Mouse (Mus musculus) embryonic facial prominence, embryonic 13.5 days (tissue): ENCODE results near the gene Uncx. TPM values are rescaled to one million over a fixed set of nuclear protein-coding genes. Genes with fewer than 3 reads are reported as not detected.
"Not testable (repeated sequence)": the region's sequence is repeated elsewhere in the genome, so short reads cannot be mapped to it uniquely, and the experiment has no call there.

Source experiments
- ATAC-seq: fragments of 200-750 bp; cut with Nextera tagmentation; 2 replicates; pipeline ENCODE4 v1.8.0; 2017; ENCODE audit warnings: low read depth; ENCODE audit not compliant: insufficient number of reproducible peaks, insufficient read depth, low FRiP score, low TSS enrichment
- H3K27ac ChIP-seq: fragments of 300-500 bp; sonication (generic); 2 replicates; pipeline ENCODE4 v1.5.1; 2015; ENCODE audit warnings: moderate library complexity, mild to moderate bottlenecking, inconsistent platforms
- H3K27me3 ChIP-seq: fragments of 300-500 bp; sonication (generic); 2 replicates; pipeline ENCODE4 v1.6.1; 2015; ENCODE audit warnings: mild to moderate bottlenecking, inconsistent platforms
- H3K36me3 ChIP-seq: fragments of 300-500 bp; sonication (generic); 2 replicates; pipeline ENCODE4 v1.6.1; 2015; ENCODE audit warnings: mild to moderate bottlenecking, inconsistent platforms
- H3K4me1 ChIP-seq: fragments of 300-500 bp; sonication (generic); 2 replicates; pipeline ENCODE4 v1.6.1; 2015; ENCODE audit warnings: inconsistent platforms
- H3K4me2 ChIP-seq: fragments of 300-500 bp; sonication (generic); 2 replicates; pipeline ENCODE4 v1.6.1; 2015; ENCODE audit warnings: moderate library complexity, mild to moderate bottlenecking, inconsistent platforms
- H3K4me3 ChIP-seq: fragments of 300-500 bp; sonication (generic); 2 replicates; pipeline ENCODE4 v1.5.1; 2015; ENCODE audit warnings: mild to moderate bottlenecking, inconsistent platforms
- H3K9ac ChIP-seq: fragments of 300-500 bp; sonication (generic); 2 replicates; pipeline ENCODE4 v1.6.1; 2015; ENCODE audit warnings: mild to moderate bottlenecking, inconsistent platforms
- H3K9me3 ChIP-seq: fragments of 300-500 bp; sonication (generic); 2 replicates; pipeline ENCODE4 v1.6.1; 2016; ENCODE audit warnings: inconsistent platforms
- WGBS: fragments of 180-500 bp; shearing (Covaris S2); methylation state at CpG from one replicate; pipeline ENCODE4 v1.1.7; 2015; ENCODE audit warnings: mixed read lengths; 5-methylcytosine and 5-hydroxymethylcytosine counted together
- polyA plus RNA-seq: library from polyadenylated mRNA; unstranded; fragments of >200 nt; fragmentation: Nextera tagmentation; extraction: Ambion mirVana; gene quantifications from 2 replicates; pipeline ENCODE4 v1.2.1, GENCODE M21; 2015

Uncx gene
- polyA plus RNA-seq, 1 experiment from 2014 or later, result 2.3 TPM

DNA sequence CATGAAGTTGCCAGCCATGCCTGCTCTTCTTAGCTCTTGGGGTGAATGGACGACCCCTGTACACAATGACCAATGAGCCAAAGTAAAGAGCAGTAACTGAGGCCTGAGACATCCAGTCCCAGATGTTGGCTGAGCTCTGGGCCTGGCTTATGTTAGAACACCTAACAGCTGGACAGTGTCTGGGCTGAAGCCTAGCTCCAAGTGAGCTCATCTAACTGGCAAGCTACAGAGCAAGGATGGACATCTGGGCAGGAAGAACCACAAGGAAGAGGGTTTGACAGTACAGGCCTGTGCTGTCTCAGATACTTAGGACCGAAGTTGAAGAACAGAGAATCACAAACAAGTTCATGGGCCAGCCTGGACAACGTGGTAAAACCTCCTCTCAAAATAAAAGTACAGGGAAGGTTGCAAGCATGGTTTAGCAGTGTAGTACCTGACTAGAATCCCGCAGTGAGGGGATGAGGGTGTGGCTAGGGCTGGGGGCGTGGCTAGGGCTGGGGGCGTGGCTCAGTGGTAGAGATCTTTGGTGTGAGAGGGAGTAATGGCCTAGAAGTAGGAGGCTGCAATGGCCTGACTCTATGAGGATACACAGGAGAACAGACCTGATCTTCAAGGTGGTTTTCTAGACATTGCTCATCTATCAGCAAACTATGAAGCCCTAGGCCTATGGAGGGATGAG lies 47.5 kb downstream of the Uncx start:
- H3K9ac ChIP-seq, H3K4me1 ChIP-seq, ATAC-seq, H3K36me3 ChIP-seq, H3K27ac ChIP-seq, H3K9me3 ChIP-seq, H3K4me2 ChIP-seq, H3K4me3 ChIP-seq: not testable (repeated sequence)
- WGBS, result 44% methylated on average over 6 of the region's 6 CpGs
- peaks cover 43% of the 10 kb centered on the region for H3K27me3 ChIP-seq

DNA sequence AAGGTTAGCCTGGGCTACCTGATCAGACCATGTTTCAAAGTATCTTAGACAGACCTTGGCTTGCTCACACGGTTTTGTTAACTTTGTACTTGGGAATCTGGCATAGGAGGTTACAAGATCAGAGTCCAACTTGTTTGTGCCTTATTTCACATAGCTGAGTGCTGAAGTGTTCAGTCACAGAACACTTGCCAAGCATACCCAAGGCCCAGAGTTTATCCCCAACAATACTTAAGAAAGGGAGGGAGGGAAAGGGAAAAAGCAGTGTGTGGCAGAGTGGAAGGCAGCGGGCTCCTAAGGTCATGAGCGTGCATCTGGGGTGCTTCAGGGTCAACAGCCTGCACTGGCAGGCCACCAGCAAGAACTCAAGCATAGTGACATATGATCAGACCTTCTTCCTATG lies 48.7 kb downstream of the Uncx start:
- H3K27me3 ChIP-seq, result peaks cover 40% of the 10 kb centered on the region
- ATAC-seq, result no peak
- H3K4me3 ChIP-seq, result no peak overlapping the region
- peaks cover 4% of the 10 kb centered on the region; the same call in 1 of the 2 replicates for H3K4me1 ChIP-seq
- 89% methylated on average over 3 of the region's 3 CpGs for WGBS
- H3K9me3 ChIP-seq, result no peaks in the 10 kb centered on the region
- no peak overlapping the region for H3K9ac ChIP-seq
- no peaks in the 10 kb centered on the region for H3K36me3 ChIP-seq
- no peak overlapping the region for H3K4me2 ChIP-seq
- no peak overlapping the region for H3K27ac ChIP-seq

DNA sequence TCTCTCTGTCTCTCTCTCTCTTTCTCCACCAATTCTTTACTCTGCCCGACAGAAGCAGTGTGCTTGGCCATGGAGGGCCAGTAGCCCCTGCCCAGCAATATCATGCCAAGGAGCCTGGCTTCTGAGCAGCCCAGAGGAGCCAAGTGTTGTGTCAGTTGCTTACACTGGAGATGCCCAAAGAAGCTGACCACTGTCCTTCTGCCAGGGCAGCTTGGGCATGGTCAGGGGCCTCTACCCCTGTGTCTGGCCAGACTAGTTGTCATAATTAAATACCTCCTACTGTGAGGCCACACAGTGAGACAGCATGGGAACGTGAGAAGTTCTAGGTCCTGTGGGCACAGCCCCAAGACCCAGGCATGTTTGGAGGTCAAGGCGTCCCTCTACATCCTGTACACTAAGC lies 49.6 kb downstream of the Uncx start:
- H3K27me3 ChIP-seq, result peaks cover 44% of the 10 kb centered on the region
- 65% methylated on average over 3 of the region's 3 CpGs for WGBS
- H3K4me2 ChIP-seq, result no peak overlapping the region
- no peaks in the 10 kb centered on the region for H3K36me3 ChIP-seq
- H3K9ac ChIP-seq, result no peak overlapping the region
- no peaks in the 10 kb centered on the region for H3K9me3 ChIP-seq
- peaks cover 4% of the 10 kb centered on the region; the same call in 1 of the 2 replicates for H3K4me1 ChIP-seq
- H3K27ac ChIP-seq, result no peak overlapping the region
- H3K4me3 ChIP-seq, result no peak overlapping the region
- no peak for ATAC-seq

DNA sequence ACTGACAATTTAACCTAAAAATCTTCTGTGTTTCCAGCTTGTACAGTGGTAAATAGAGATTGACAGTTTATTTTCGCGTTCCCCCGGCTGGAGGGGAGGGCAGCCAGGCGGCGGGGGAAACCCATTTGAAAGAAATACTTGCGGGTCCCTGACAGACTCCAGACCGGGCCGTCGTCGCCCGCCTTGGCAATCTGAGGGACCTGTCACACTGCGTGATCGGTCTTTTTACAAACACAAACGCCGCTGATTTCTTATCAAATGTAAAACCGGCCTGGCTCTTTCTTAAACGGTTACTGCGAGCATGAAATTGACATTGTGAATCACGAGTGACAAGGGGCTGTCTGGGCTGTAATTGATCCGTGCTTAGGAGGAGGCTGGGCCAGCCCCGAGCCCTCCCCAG lies 50.5 kb downstream of the Uncx start:
- no peak for ATAC-seq
- H3K9me3 ChIP-seq, result no peaks in the 10 kb centered on the region
- H3K9ac ChIP-seq, result no peak overlapping the region
- peaks cover 53% of the 10 kb centered on the region for H3K27me3 ChIP-seq
- H3K36me3 ChIP-seq, result no peaks in the 10 kb centered on the region
- no peak overlapping the region for H3K4me2 ChIP-seq
- H3K4me3 ChIP-seq, result no peak overlapping the region
- WGBS, result 19% methylated on average over 21 of the region's 21 CpGs
- no peak overlapping the region for H3K27ac ChIP-seq
- H3K4me1 ChIP-seq, result peaks cover 10% of the 10 kb centered on the region

GRCm38 (mm10) chr5:139595001-139595400 lies 51.7 kb downstream of the Uncx start:
- ATAC-seq, result no peak
- 59% methylated on average over 14 of the region's 14 CpGs for WGBS
- Histone ChIP-seq H3K36me3 (no peaks in the 10 kb centered on the region), H3K27me3 (peaks cover 66% of the 10 kb centered on the region), H3K4me1 (peaks cover 22% of the 10 kb centered on the region), H3K9me3 (no peaks in the 10 kb centered on the region), H3K27ac (no peak overlapping the region), H3K9ac (no peak overlapping the region), H3K4me2 (no peak overlapping the region), H3K4me3 (no peak overlapping the region)

Other genes with a start within 250 kb of the Uncx start
- 0.61 and 0.63 TPM in 2 replicates for gene Adap1, start 217.9 kb upstream of the Uncx start, polyA plus RNA-seq
- 88.4 and 108 TPM in 2 replicates for gene Cox19, start 192.1 kb upstream of the Uncx start, polyA plus RNA-seq
- 12.8 and 17.0 TPM in 2 replicates for gene Cyp2w1, start 190.9 kb upstream of the Uncx start, polyA plus RNA-seq
- 1.7 and 2.5 TPM in 2 replicates for gene Gpr146, start 165.8 kb upstream of the Uncx start, polyA plus RNA-seq
- 3.1 and 3.5 TPM in 2 replicates for gene C130050O18Rik, start 138.2 kb upstream of the Uncx start, polyA plus RNA-seq
- 1.2 and 1.6 TPM in 2 replicates for gene Gper1, start 120.3 kb upstream of the Uncx start, polyA plus RNA-seq
- 32.6 and 35.6 TPM in 2 replicates for gene 3110082I17Rik, start 83.0 kb upstream of the Uncx start, polyA plus RNA-seq
- gene Zfand2a, start 58.9 kb upstream of the Uncx start, polyA plus RNA-seq, result 10.5 and 12.2 TPM in 2 replicates
- gene Micall2, start 192.8 kb downstream of the Uncx start, polyA plus RNA-seq, result 7.3 and 8.9 TPM in 2 replicates
- gene Ints1, start 232.2 kb downstream of the Uncx start, polyA plus RNA-seq, result 24.5 and 29.0 TPM in 2 replicates
- gene Mafk, start 248.0 kb downstream of the Uncx start, polyA plus RNA-seq, result 8.7 and 9.6 TPM in 2 replicates